Mouse (Mus musculus) CD8-positive naive resting alpha-beta T cell, adult 2 months (primary cell): ENCODE measurements around the gene Ak8.

Experiments used
- DNase-seq, 2 experiments: peaks; one replicate each; pipeline ENCODE4 v3.0.0; 2022; ENCODE audit warnings: low read depth in 2 of 2, low spot score in 2 of 2

The Ak8 gene

DNA sequence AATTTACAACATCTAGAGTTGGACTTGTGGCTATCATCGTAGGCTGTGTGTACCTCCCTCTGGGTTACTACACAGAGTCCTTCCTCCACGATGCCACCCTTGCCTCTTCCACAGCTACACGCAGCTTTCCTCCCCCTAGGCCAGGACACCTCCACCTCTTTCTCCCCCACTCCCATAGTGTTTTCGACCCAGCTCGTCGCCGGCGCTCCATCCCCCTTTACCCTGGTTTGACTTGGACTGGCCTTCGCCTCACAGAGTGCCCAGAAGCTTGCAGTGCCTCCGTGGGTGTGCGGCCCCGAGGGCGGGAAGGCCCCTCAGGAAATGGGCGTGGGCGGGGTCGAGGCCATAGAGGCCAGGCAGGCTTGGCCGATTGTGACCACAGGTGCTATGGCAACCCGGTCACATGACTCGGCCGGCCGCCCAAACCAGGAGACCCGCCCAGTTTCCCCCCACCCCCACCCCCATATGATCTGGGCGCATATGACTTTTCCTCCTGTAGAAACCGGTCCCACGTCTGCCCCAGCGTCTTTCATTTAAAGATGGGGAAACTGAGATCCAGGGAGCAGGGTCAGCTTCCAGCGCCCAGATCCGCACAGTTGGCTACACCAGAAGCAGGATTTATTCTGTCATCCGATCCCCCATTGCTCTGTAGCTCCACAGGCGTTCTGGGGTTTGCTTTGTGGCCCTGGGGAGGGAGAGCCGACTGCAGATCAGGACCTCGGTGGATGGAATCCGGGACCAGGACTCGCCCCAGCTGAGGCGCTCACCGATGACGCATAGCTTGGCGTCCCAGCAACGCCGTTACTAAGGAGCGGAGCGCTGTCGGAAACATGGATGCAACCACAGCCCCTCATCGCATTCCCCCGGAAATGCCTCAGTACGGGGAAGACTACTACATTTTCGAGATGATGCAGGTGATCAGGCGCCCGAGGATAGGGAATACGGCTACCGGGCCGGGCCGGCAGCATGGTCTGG, at the start of gene Ak8, which contains the start of gene Spaca9:
TSS of gene Ak8 (plus strand) at position 804 of the 975 bp plus-strand sequence.
TSS of gene Spaca9 (minus strand) at position 367 of the 975 bp plus-strand sequence.
- DNase-seq, result peak; percentile 9 to 21

DNA sequence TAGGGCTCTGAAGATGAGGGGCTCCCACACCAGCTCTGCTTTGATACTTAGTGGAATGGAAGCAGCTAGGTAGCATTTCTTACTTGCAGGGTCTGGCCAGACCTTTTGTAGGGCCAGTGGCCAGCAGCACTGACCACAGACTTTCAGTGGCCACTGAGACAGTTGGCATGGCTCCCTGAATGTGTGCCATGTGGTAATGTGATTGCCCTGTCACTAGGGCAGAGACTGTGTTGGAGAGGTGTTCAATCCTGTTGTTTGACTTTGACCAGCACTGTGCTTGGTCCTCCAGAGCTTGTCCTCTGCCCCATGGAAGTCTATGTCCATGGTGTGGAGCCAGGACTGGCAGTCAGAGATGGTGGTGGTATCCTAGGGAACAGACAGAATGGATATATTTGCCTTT, 49.4 kb upstream of the Ak8 start:
- no peak for DNase-seq

DNA sequence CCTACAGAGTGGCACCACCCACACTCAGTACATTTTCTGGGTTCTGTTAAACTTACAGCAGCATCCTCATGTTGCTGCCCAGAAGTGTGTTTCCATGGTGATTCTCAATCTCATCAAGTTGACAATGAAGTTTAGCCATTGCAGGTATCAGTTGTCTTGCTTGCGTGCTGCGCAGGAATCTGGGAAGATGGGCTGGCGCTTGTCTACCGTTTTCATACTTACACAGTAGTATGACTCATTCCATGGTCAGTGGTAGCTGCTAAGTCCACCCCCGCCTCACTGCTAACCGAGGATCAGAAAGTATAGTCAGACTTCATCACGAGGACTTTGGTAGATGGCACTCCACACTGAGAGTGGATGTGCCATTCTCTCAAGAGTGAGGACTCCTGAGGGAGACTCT, 46.6 kb upstream of the Ak8 start:
- DNase-seq, result no peak

DNA sequence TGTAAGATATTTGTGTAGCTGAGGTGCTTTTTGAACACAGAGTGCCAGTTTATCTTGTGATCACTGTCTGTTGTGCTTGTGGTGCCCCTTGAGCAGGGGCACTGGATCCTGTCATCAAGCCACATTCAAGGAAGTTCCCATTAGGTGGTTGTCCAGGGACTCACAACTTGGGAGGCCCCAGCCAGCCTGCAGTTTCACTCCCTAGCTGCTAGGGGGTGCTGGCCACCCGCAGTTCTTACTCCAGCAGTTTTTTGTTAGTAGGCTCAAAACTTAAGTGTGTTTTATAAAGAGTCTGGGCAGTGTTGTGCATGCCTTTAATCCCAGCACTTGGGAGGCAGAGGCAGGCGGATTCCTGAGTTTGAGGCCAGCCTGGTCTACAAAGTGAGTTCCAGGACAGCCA, 45.7 kb upstream of the Ak8 start:
- peak; percentile 13 to 25 for DNase-seq

DNA sequence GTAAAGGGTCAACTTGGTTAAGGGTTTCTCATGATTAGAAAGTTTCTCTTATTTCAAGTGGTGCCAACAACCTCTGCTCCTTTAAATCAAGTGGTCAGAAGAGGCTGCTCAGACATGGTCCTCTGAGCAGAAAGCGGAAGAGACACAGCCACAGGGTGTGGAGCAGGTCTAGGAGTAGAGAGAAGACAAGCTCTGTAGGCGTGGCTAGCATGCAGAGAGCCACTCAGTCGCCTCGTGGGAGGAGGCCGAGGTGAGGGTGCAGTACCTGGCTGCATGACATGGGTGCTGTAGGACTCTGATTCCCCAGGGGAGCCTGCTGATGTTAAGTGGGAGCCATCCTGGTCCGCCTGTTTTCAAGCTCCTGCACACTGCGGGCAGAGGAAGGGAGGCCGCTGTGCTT, 43.7 kb upstream of the Ak8 start:
- no peak for DNase-seq

DNA sequence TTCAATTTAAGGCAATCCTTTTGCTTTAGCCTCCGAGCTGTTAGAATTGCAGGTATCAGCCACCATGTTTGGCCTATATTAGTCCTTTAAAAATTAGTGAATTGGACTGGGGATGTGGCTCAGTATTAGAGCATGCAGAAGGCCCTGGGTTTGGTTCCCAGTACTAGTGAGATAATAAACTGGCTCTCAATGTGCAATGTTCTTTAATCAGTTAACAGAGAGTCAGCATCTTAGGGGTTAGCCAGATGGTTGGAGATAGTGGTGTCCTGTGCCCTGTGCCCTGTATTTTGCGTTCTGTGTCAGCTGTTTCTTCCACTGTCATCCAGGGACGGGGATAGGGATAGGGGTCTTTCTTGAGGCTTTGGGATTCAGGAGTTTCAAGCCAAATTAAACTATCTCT, 37.1 kb upstream of the Ak8 start:
- DNase-seq, result no peak

DNA sequence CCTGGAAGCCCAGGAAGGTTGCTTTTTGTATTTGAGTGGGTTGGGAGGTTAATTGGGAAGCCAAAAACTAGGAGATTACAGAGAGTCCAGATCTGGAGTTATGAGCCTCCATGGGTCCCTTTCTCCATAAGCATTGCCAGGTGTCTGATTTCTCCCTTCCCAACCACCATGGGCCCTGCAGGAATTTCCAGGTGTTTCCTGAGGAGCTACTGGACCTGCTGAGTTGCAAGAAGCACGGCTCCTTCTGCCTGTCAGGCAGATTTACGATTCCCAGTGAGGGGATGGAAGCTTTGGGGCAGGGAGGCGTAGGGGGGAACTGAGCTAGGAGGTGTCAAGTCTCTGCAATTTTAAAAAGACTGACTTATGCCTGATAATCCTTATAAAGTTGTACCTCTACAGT, 34.1 kb upstream of the Ak8 start:
- DNase-seq, result no peak

DNA sequence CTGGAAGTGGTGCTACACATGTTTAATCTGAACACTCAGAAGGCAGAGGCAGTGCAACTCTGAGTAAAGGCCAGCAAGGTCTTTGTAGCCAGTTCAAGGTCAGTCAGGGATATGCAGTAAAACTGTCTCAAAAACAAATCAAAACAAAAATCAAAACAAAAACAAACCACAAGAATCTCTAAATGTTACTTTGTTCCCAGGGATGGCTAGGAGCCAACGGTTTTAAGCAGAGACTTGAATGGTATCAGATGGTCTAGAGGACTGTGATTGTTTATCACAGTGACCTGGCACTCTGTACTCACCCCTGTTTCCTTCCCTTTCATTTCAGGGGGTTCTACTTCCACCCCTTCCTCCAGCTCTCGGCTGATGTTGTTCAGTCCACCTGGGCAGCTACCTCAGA, 28.5 kb upstream of the Ak8 start:
- no peak for DNase-seq

DNA sequence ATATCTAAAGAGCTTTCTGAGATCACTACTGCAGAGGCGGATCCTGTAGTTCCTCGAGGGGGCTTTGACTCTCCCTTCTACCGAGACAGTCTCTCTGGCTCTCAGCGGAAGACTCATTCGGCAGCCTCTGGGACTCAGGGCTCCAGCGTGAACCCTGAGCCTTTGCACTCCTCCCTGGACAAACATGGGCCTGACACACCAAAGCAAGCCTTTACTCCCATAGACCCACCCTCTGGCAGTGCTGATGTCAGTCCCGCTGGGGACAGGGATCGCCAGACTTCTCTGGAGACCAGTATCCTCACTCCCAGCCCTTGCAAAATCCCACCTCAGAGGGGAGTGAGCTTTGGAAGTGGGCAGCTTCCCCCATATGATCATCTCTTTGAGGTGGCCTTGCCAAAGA, 24.0 kb upstream of the Ak8 start:
- no peak for DNase-seq

DNA sequence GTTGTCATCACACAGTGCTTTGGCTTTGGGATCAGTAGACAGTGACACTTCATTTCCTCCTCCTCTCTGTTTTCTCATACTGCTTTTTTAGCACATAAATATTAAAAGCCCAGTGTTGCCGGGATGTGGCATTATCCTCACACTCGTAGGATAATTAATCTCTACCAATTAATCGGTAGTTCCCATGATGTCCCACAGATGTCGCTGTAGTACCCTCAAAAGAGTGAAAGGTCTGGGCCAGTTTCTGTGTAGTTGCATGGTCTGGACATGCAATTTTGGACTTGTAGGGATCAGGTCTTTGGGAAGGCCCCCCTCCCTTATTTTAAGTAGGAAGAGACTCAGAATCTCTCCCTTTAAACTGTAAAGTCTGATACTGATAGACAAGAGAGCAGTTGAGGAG, 19.3 kb upstream of the Ak8 start:
- no peak for DNase-seq

DNA sequence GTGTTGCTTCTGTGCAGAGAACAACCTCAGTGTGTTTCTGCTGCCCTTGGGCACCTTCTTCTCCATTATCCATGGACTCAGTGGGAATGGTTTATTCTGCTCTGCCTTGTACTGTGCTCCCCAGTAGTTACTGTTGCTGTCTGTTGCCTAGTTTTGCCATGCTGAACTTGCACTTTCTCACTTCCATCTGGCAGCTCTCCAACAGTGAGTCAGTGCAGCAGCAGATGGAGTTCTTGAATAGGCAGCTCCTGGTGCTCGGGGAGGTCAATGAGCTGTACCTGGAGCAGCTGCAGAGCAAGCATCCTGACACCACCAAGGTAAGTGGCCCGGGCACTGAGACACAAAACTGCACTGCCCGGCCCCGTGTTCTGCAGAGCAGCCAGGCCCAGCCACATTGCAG, 18.2 kb upstream of the Ak8 start:
- DNase-seq, result no peak

DNA sequence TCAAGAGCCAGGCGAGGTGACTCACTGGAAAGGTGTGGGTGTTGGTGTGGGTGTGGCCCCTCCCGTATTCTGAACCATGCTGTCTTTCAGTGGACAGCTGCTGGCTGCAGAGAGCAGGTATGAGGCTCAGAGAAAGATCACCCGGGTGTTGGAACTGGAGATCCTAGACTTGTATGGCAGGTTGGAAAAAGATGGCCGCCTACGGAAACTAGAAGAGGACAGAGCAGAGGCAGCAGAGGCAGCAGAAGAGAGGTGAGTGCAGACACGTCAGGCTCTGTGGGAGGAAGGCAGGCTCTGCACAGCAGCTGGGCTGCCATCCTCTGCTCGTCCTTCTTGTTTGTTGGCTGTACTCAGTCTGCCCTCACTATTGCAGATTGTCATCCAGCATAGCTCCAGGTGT, 14.1 kb upstream of the Ak8 start:
- DNase-seq, result no peak

DNA sequence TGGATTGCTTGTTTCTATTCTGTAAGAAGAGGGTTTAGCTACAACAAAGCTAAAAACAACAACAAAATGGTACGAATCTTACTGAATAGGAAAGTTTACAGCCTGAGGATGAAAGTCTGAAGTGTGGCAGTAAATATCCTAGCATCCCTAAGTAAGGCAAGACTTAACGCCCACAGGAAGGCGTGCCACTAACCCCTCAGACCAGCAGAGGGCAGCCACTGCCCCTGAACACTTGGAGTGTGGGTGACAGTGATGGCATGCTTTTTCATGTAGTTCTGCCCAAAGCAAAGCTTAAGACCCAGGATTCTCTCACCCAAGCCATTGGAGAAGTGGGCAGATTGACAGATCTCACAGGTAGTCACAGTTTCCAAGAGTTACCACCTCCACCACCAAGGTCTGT, 11.5 kb upstream of the Ak8 start:
- DNase-seq, result no peak

DNA sequence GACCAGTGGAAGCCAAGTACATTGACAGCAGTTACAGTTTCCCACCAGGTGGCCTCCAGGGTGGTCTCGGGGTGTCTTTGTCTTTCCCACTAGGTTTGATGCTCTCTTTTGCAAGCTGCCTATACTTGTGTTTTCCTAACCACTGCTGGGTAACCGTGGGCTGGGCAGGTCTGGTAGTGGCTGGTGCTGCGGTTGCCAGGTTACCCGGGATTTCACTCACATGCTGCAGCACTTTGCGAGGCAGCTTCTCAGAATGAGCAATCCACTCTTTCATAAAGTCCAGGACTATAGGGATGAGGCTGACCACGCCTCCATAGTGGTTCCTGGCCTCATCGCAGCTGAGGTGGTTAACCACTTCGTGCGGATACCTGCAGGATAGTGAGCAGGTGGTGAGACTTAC, 7.3 kb upstream of the Ak8 start:
- no peak for DNase-seq

DNA sequence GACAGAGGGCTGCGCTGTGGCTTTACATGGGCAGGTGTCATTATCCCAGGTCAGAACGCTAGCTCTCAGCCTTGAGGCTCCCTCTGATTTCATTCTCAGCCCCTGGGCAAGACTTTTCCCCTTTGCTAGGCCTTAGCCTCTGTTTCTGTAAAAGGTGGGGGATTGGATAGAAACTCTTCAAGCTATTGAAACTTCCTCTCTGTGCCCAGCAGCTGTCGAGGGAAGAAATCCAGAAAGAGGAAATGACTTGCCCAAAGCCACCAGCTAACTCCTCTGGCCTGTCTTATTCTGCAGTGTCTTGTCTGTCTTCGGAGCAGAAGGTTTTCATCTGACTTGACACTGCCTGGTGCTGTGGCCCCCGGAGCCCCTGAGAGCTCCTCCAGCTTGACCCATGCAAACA, 1.4 kb upstream of the Ak8 start:
- no peak for DNase-seq

DNA sequence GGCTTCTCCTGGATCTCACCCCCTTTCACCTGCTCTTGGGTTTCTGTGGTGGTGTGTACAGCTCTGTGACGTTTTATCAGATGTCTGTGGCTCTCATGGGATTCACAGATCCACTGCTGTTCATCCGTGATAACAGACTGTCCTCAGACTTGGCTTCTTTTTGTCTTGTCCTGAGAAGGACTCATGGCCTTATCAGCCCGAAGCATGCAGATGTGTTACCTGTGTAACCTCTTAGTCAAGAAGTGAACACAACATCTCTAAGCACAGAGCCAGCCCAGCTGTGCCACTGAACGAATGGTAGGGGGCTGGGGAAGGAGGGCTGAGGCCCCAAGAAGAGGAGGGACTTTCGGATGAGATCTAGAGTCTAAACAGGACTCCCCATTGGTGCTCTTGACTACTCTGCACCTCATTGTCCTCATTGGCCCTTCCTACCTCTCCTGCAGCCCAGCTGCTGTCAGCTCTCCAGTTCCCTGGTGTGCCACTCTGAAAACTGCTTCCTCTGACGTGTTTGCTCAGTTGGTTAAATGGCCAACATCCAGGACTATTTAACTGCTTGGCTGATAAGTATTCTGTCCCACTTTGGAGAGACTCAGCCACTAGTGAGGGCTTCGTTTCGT, 1.8 kb downstream of the Ak8 start:
- DNase-seq, result no peak

DNA sequence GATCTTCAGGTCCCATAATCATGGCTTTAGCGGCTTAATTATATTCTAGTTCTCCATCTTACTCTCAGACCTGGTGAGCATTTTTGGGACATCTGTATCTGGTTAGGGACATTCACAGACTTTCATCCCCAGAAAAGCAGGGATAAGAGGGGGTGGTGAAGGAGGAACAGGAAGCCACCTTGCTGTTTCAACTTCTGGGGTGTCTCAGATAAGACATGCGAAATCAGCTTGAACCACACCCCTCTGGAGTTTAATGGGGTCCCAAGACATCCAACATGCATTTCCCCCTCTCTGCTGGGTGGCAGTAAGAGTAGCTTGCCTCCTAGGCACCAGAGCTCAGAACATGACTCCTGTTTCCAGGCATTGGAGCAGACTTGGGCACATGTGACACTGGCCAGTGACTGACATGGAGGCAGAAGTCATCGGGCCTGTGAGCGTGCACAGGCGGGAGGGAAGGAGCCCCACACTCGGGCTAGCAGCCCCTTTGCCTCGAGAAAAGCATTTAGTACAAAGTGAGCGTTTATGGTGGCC, 6.2 kb downstream of the Ak8 start:
- no peak for DNase-seq

DNA sequence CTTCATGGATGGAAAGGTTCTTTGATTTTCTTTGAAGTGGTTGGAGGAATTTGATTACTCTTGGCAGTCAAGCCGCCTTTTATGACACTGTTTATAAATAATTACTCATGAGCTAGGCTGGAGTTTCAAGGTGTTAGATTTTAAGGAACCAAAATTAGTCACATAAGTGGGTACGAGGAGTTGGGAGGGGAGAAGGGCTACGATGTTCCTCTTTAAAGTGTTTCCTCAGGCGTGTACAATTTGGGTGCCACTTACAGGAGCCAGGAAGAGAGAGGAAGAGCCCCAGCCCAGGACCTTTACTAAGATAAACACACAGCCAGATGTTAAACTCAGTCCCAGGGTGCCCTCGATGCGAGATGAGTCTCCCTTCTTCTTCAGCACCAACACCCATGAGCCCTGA, 6.8 kb downstream of the Ak8 start:
- DNase-seq, result no peak

DNA sequence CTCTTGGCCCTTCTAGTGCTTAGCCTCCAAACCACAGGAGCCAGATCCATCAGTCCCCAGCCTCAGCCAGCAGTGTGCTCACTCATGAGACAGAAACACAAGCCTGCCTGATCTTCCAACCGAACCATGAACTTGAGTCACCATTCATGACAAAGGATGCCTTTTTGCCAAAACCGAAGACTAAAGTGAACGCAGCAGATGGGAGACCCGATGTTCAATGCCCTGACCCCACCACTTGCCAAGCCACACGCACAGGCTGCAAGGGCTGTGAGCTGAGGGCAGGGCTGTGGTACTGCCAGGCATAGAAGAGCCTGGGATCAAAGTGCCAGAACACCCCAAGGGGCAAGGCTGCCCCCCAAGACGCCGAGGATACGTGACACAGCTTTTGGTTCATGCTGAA, 13.1 kb downstream of the Ak8 start:
- DNase-seq, result no peak

DNA sequence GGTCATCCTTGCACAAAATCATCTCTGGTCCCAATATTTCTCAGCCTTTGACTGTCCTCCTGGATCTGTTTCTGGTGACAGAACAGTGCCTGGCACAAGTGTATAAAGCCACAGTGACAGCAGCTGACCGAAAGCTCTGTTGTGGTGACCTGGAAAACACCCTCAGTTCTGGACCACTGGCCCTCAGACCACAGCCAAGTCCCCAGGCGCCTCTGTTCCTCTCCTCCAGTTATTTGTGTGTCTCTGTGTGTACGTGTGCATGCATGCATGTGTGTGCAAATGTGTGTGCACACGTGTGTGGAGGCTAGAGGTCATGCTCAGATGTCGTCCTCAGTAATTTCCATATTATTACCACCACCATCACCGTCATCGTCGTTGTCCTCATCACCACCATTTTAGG, 22.5 kb downstream of the Ak8 start:
- DNase-seq, result no peak

DNA sequence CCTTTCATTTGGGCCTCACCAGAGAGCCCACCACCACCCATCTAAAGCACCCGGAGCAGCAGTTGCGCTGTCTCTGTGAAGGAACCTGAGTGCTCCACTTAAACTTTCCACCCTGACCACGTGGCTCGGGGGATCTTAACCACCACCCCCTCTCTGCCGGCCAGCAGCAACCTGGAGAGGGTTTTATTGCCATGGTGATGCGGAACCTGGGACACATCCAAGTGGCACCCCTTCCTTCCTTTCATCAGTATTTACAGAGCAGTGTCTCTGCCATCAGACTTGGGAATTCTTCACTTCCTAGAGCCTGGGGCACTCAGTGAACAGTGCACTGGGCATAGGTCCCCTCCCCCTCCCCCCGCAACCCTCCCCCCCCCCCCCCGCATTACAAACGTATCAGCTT, 23.9 kb downstream of the Ak8 start:
- DNase-seq, result no peak

DNA sequence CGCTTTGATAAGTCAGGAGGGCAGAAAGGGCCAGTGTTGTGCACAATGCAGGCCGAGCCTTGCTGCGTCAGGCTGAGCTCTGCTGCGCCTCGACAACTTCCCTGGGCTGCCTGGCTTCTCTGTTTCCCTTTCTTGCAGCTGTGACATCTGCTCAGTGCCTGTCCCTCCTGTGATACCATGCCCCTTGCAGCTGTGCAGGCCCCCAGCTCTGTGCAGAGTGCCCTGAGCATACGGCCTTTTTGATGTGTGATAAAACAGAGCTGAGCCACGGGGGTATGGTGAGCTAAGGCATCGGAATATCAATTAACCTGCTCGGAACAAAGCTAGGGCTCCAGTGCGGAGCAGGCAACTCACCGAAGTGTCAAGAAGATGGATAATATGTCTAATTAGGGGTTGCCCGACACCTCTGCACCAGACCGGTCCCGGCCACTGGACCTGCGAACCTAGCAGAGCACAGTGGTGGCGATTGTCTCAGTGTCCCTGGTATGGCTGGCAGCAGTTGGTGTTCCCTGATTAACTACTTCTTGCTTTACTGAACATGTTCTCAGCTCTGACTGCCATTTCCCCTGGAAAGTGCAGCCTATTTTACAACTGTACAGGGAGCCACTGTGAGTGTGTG, 27.9 kb downstream of the Ak8 start:
- DNase-seq, result no peak
